ENCODE assay signal across 2 mouse cellular contexts in genomic region chr17:29351056-29351455, GRCm38 (mm10).
A peak's percentile ranks its signal among the peaks of the same experiment; 100 is the strongest.
DNase-seq lines count a peak whose midpoint lies in the region.

No protein-coding gene starts in this region.

- DNase-seq in R1 (ENCODE audit: low read depth, low spot score) (peak; percentile 94), ZHBTc4 (ENCODE audit: low read depth, low spot score) (peak; percentile 75)
